Mouse (Mus musculus) hindbrain, postnatal 0 days (tissue): ENCODE measurements around the gene Wdr18. TPM values are rescaled to one million over a fixed set of nuclear protein-coding genes. Genes with fewer than 3 reads are reported as not detected.

Experiments used
- ATAC-seq: fragments of 200-750 bp; cut with Nextera tagmentation; 2 replicates; pipeline ENCODE4 v1.8.0; 2017; ENCODE audit warnings: mild to moderate bottlenecking, moderate TSS enrichment, moderate library complexity
- DNase-seq: peaks from one replicate; pipeline ENCODE4 v3.0.0-alpha.2; 2015; ENCODE audit warnings: low spot score
- H3K27ac ChIP-seq: fragments of 300-500 bp; sonication (generic); 2 replicates; pipeline ENCODE4 v1.5.1; 2014; ENCODE audit warnings: mild to moderate bottlenecking
- H3K27me3 ChIP-seq: fragments of 300-500 bp; sonication (generic); 2 replicates; pipeline ENCODE4 v1.6.1; 2014; ENCODE audit warnings: low read length, mixed read lengths; ENCODE audit not compliant: insufficient read depth
- H3K36me3 ChIP-seq: fragments of 300-500 bp; sonication (generic); 2 replicates; pipeline ENCODE4 v1.6.1; 2014; ENCODE audit warnings: low read length, mixed read lengths; ENCODE audit not compliant: insufficient read depth
- H3K4me1 ChIP-seq: fragments of 300-500 bp; sonication (generic); 2 replicates; pipeline ENCODE4 v1.6.1; 2014; ENCODE audit warnings: antibody characterized with exemption, low read length, mixed read lengths; ENCODE audit not compliant: insufficient read depth
- H3K4me2 ChIP-seq: fragments of 300-500 bp; sonication (generic); 2 replicates; pipeline ENCODE4 v1.6.1; 2014; ENCODE audit warnings: low read depth, mild to moderate bottlenecking, low read length, moderate library complexity, mixed read lengths
- H3K4me3 ChIP-seq: fragments of 300-500 bp; sonication (generic); 2 replicates; pipeline ENCODE4 v1.5.1; 2014; ENCODE audit warnings: low read length
- H3K9ac ChIP-seq: fragments of 300-500 bp; sonication (generic); replicated peaks from 2 replicates; pipeline ENCODE4 v1.6.1; 2014; ENCODE audit warnings: mild to moderate bottlenecking, low read length, moderate library complexity, mixed read lengths
- H3K9me3 ChIP-seq: fragments of 300-500 bp; sonication (generic); 2 replicates; pipeline ENCODE4 v1.6.1; 2016; ENCODE audit warnings: low read length, mixed read lengths
- CTCF ChIP-seq: IDR thresholded peaks from 2 replicates; pipeline ENCODE4 v1.5.1; 2016; ENCODE audit warnings: antibody characterized with exemption, control low read depth, low read depth
- WGBS: fragments of 180-500 bp; shearing (Covaris S2); extraction: QIAGEN DNeasy Blood & Tissue Kit; methylation state at CpG from one replicate; pipeline ENCODE4 v1.1.7; 2014; 5-methylcytosine and 5-hydroxymethylcytosine counted together
- polyA plus RNA-seq: library from polyadenylated mRNA; unstranded; fragments of >200 nt; fragmentation: Nextera tagmentation; extraction: Ambion mirVana; gene quantifications from 2 replicates; pipeline ENCODE4 v1.2.1, GENCODE M21; 2015
- total RNA-seq: library from RNA; depleted of rRNA; stranded (reverse); fragments of >200 nt; gene quantifications from 2 replicates; pipeline ENCODE4 v1.2.3, GENCODE M21; 2014

The Wdr18 gene
- total and polyA plus RNA-seq, 2 experiments from 2014 or later = 74.6 to 109 TPM

DNA sequence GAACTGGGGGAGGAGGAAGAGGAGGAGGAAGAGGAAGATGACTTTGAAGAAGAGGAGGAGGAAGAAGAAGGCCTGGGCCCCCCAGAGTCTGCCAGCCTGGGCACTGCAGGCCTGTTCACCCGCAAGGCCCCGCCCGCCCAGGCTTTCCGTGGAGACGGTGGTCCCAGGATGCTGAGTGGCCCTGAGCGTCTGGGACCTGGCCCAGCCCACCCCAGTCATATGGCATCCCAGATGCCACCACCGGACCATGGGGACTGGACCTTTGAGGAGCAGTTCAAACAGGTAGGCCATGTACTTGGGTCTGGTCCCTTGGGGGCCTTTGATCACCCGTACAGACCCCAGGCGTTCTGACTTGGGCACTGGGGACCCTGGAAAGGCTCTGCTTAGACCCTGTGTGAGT is 28.2 kb upstream of the Wdr18 start:
- no peak overlapping the region for H3K4me2 ChIP-seq
- H3K9me3 ChIP-seq = no peaks in the 10 kb centered on the region
- H3K36me3 ChIP-seq = no peaks in the 10 kb centered on the region
- DNase-seq (no peak), ATAC-seq (no peak)
- H3K9ac ChIP-seq = no peak overlapping the region
- no peak overlapping the region for H3K4me3 ChIP-seq
- H3K27me3 ChIP-seq = no peaks in the 10 kb centered on the region
- 0 out of 2 replicates have a peak, but pooled peaks cover 5% of the 10 kb centered on the region for H3K4me1 ChIP-seq
- 82% methylated on average over 9 of the region's 9 CpGs for WGBS
- no peak for TF ChIP-seq CTCF
- no peak overlapping the region for H3K27ac ChIP-seq

DNA sequence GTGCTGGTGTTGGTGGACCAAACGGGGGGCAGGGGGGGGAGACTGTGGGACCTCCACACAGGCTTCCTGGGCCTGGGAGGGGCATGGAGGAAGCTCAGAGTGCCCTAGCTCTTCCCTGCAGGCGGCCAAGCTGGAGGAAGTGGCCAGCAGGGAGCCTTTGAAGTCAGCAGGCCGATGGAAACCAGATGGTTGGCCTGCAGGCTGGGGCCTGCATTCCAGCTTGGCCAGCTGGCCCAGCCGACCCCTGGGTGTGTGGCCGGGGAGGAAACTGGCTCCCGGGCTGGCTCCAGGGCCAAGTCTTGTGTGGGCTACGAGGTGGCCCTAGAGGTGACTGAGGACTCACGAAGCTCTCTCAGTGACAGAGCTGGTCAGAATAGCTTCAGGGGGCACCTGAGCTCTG is 27.2 kb upstream of the Wdr18 start:
- Histone ChIP-seq H3K27me3 (no peaks in the 10 kb centered on the region), H3K9ac (no peak overlapping the region), H3K4me2 (no peak overlapping the region), H3K4me1 (peaks cover 10% of the 10 kb centered on the region), H3K4me3 (no peak overlapping the region), H3K9me3 (no peaks in the 10 kb centered on the region), H3K36me3 (no peaks in the 10 kb centered on the region), H3K27ac (peak overlapping the region; percentile 55; the same call in 1 of the 2 replicates)
- DNase-seq (peak; percentile 72), ATAC-seq (no peak)
- no peak for TF ChIP-seq CTCF
- 21% methylated on average over 8 of the region's 8 CpGs for WGBS

DNA sequence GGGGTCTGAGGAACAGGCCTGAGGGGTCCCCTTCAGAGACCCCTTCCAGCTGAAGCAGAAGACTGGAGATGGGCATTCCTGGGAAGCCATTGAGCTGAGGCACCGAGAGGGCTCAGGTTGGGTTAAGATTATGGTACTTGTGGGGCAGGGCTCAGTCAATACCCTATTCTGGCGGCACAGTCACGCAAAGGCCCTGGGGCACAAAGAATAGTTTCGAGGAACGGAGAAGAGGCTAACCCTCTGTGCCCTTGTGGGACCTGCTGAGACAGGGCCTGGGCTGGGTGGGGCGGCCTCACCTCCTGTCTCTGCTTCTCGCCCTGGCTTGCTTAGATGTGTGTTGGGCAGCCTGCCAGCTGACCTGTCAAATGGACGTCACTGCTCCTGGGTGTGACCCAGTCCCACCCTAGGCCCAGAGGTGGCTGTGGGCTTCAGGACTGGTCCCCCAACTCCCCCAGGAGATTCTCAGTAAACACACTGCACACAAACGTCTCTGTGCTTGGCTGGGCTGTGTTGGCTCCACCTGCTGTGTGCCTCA is 26.7 kb upstream of the Wdr18 start:
- no peak for ATAC-seq
- H3K27me3 ChIP-seq = no peaks in the 10 kb centered on the region
- WGBS = 42% methylated on average over 9 of the region's 9 CpGs
- H3K27ac ChIP-seq = peak overlapping the region; percentile 55; the same call in 1 of the 2 replicates
- H3K4me3 ChIP-seq = no peak overlapping the region
- no peak for DNase-seq
- H3K4me2 ChIP-seq = no peak overlapping the region
- no peak overlapping the region for H3K9ac ChIP-seq
- peaks cover 10% of the 10 kb centered on the region for H3K4me1 ChIP-seq
- no peaks in the 10 kb centered on the region for H3K9me3 ChIP-seq
- no peaks in the 10 kb centered on the region for H3K36me3 ChIP-seq
- TF ChIP-seq CTCF = no peak

DNA sequence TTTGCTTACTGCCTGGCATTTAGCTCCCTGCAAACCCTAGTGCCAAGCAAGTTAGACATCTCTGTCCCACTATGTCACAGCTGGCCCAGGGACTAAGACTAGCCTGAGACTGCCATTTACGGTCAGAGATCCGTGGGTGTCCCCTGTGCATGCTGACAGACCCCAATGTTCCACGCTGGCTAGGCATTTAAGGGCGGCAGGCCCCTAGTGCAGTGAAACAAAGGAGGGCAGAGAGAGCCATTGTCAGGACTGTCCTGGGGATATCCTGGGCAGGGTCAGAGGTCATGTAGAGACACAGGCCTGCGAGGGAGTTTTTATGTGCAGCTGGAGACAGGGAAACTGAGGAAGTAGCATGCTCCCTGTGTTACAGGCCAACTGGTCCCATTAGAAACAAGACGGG is 26.1 kb upstream of the Wdr18 start:
- Histone ChIP-seq H3K4me1 (peaks cover 10% of the 10 kb centered on the region), H3K9me3 (no peaks in the 10 kb centered on the region), H3K36me3 (no peaks in the 10 kb centered on the region), H3K27me3 (no peaks in the 10 kb centered on the region), H3K9ac (no peak overlapping the region), H3K4me2 (no peak overlapping the region), H3K27ac (peak overlapping the region; percentile 48), H3K4me3 (no peak overlapping the region)
- DNase-seq (no peak), ATAC-seq (no peak)
- TF ChIP-seq CTCF = no peak
- WGBS = 23% methylated on average over 6 of the region's 6 CpGs

DNA sequence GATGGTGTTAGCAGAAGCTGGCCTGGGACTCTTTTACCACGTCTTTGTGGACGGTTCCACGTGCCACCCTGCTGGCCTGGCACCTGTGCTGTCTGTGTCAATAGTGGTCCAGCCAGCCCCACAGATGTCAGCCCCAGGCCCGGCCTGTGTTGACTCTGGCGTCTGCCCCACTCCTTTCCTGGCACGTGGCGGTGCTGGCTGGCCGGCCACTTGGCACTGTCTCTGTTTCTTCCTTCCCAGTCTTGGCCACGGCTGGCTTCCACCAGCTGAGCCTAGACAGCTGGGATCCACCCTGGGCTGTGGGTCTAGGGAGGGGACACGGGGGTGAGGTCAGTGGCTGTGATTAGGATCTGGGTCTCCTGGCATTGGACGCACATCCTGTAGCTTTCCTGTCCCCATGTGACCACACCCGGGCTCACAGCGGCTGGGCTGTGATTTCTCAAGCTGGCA is 25.7 kb upstream of the Wdr18 start:
- no peaks in the 10 kb centered on the region for H3K36me3 ChIP-seq
- H3K4me2 ChIP-seq = no peak overlapping the region
- no peaks in the 10 kb centered on the region for H3K9me3 ChIP-seq
- 31% methylated on average over 13 of the region's 13 CpGs for WGBS
- H3K4me3 ChIP-seq = no peak overlapping the region
- H3K9ac ChIP-seq = no peak overlapping the region
- no peaks in the 10 kb centered on the region for H3K27me3 ChIP-seq
- peak; percentile 87 for DNase-seq
- H3K27ac ChIP-seq = peak overlapping the region; percentile 48
- H3K4me1 ChIP-seq = peaks cover 10% of the 10 kb centered on the region
- ATAC-seq = peak; percentile 89
- TF ChIP-seq CTCF = no peak

DNA sequence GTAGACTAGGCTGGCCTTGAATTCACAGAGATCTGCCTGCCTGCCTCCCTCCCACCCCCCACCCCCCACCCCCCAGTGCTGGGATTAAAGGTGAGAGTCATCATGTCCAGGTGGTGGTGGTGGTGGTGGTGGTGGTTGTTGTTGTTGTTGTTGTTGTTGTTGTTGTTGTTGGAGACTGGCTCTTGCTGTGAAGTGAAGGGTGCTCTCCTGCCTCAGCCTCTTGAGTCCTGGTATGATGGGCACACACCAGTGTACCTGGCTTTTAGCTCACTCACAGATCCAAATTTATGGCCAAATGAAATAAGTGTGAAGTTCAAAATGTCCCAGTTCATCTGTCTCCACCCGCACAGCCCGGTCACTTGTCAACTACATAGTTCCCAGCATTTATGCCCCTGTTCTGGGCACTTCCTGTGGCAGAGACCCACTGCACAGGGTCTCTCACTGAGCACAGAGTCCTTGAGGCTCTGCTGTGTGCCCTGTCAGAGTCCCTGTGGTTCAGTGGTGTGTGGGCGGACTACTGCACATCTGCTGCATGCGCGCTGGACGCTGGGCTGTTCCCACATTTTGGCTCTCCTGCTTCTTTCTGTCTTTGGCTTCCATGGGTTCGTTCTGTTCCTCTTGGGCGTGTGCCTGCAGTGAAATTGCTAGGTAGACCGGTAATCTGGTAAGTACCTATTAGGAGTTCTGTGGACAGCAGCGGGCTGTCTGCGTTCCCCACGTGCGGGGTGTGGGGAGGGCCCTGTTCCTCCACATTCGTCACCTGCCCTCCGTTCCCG is 25.0 kb upstream of the Wdr18 start:
- 0 out of 2 replicates have a peak overlapping the region, but pooled peaks have one; percentile 48 for H3K27ac ChIP-seq
- ATAC-seq = no peak
- H3K36me3 ChIP-seq = no peaks in the 10 kb centered on the region
- WGBS = 79% methylated on average over 16 of the region's 16 CpGs
- no peaks in the 10 kb centered on the region for H3K27me3 ChIP-seq
- no peak for TF ChIP-seq CTCF
- H3K9ac ChIP-seq = no peak overlapping the region
- no peak overlapping the region for H3K4me3 ChIP-seq
- H3K9me3 ChIP-seq = no peaks in the 10 kb centered on the region
- no peak for DNase-seq
- no peak overlapping the region for H3K4me2 ChIP-seq
- H3K4me1 ChIP-seq = peaks cover 10% of the 10 kb centered on the region
